Mouse (Mus musculus) adrenal gland, postnatal 10 days (tissue): ENCODE data around the gene Capsl. TPM values are rescaled to one million over a fixed set of nuclear protein-coding genes. Genes with fewer than 3 reads are reported as not detected.
A peak's percentile ranks its signal among the peaks of the same experiment; 100 is the strongest.

Source experiments
- DNase-seq: peaks from one replicate; pipeline ENCODE4 v3.0.0; 2021; ENCODE audit warnings: mixed read lengths
- long read RNA-seq, 2 experiments: library from polyadenylated mRNA; stranded (forward); transcript quantifications; one replicate each; pipeline ENCODE4 v2.0.0; 2021
- total RNA-seq, 2 experiments: library from RNA; stranded (reverse); gene quantifications; 2 replicates each; pipeline ENCODE4 v1.2.3; 2021

Capsl gene
- total RNA-seq = not detected
- long read RNA-seq, experiment 1, partial matches to known transcripts = 0 of 1 reads
- long read RNA-seq, experiment 1, other reads (novel, unspliced or antisense) = 0 of 1 reads
- long read RNA-seq, experiment 2 = 0 reads

GRCm38 (mm10) chr15:9435534-9436180 is at the start of gene Capsl:
Gene Capsl (plus strand): TSS chr15:9436028.
- peak; percentile 51 for DNase-seq

GRCm38 (mm10) chr15:9409475-9409874 is 26.4 kb upstream of the Capsl start:
- no peak for DNase-seq

- no peak for DNase-seq
Measured at GRCm38 (mm10) chr15:9421163-9421562, 14.7 kb upstream of the Capsl start.

- no peak for DNase-seq
Measured at GRCm38 (mm10) chr15:9427849-9428248, 8.0 kb upstream of the Capsl start.

GRCm38 (mm10) chr15:9429843-9430242 is 6.0 kb upstream of the Capsl start:
- DNase-seq = no peak

GRCm38 (mm10) chr15:9451999-9452398 is 16.2 kb downstream of the Capsl start:
- no peak for DNase-seq

GRCm38 (mm10) chr15:9452842-9453241 is 17.0 kb downstream of the Capsl start:
- no peak for DNase-seq

- peak; percentile 42 for DNase-seq
Measured at GRCm38 (mm10) chr15:9454198-9454597, 18.4 kb downstream of the Capsl start.

GRCm38 (mm10) chr15:9455241-9455640 is 19.4 kb downstream of the Capsl start:
- peak; percentile 60 for DNase-seq

- no peak for DNase-seq
Measured at GRCm38 (mm10) chr15:9463521-9464027, 27.7 kb downstream of the Capsl start.

GRCm38 (mm10) chr15:9464039-9464438 is 28.2 kb downstream of the Capsl start:
- no peak for DNase-seq

GRCm38 (mm10) chr15:9471053-9471685 is 35.3 kb downstream of the Capsl start:
- DNase-seq = no peak

- DNase-seq = no peak
Measured at GRCm38 (mm10) chr15:9472167-9472566, 36.3 kb downstream of the Capsl start.

- DNase-seq = no peak
Measured at GRCm38 (mm10) chr15:9472618-9473017, 36.8 kb downstream of the Capsl start.

- DNase-seq = no peak
Measured at GRCm38 (mm10) chr15:9473188-9473587, 37.4 kb downstream of the Capsl start.

- no peak for DNase-seq
Measured at GRCm38 (mm10) chr15:9489417-9490118, 53.7 kb downstream of the Capsl start.

GRCm38 (mm10) chr15:9492077-9492476 is 56.2 kb downstream of the Capsl start:
- DNase-seq = no peak

Other genes with a start within 250 kb of the Capsl start
- gene Ugt3a1, start 159.1 kb upstream of the Capsl start, total RNA-seq = 1 to 10 TPM; 2.2 to 3.9 TPM
- gene Ugt3a2, start 100.5 kb upstream of the Capsl start, total RNA-seq = 1 to 10 TPM; 4.5 to 8.9 TPM
- 1 to 10 TPM; 1.8 to 3.0 TPM for gene Il7r, start 94.1 kb downstream of the Capsl start, total RNA-seq